10 mouse cellular contexts compared by ENCODE assay signal in genomic region chr9:118788869-118789281, GRCm38 (mm10).
DNase-seq lines count a peak whose midpoint lies in the region; ATAC-seq lines count a peak whose summit lies in the region.
"Had no signal": no experiment of that assay in that cellular context is flagged by ENCODE, and none has a peak within 500 bp of the region (broad histone marks: within the 10 kb centered on the region; RNA-seq: fewer than 3 reads in every experiment).

No protein-coding gene starts in this region.

- H3K36me3 ChIP-seq in forebrain, embryonic 14.5 days (ENCODE audit: control insufficient read depth, insufficient read depth, low read length): no peaks in the 10 kb centered on the region
- no peaks in the 10 kb centered on the region for H3K36me3 ChIP-seq in forebrain, embryonic 13.5 days (ENCODE audit: poor library complexity, severe bottlenecking)
- no peaks in the 10 kb centered on the region for H3K36me3 ChIP-seq in intestine, embryonic 15.5 days

- H3K4me2 ChIP-seq in forebrain, embryonic 14.5 days (ENCODE audit: low read length): no peak overlapping the region
- no peak overlapping the region for H3K4me2 ChIP-seq in forebrain, embryonic 13.5 days
- H3K4me2 ChIP-seq in intestine, embryonic 15.5 days (replicated peaks): no peak overlapping the region

- H3K4me3 ChIP-seq in forebrain, embryonic 14.5 days (ENCODE audit: low read depth, low read length): no peak overlapping the region
- H3K4me3 ChIP-seq in forebrain, embryonic 13.5 days: no peak overlapping the region
- no peak overlapping the region for H3K4me3 ChIP-seq in intestine, embryonic 15.5 days (replicated peaks)

- H3K9me3 ChIP-seq in forebrain, embryonic 14.5 days (replicated peaks; ENCODE audit: control insufficient read depth, low read length): no peaks in the 10 kb centered on the region
- H3K9me3 ChIP-seq in forebrain, embryonic 13.5 days (replicated peaks): no peaks in the 10 kb centered on the region
- H3K9me3 ChIP-seq in intestine, embryonic 15.5 days: no peaks in the 10 kb centered on the region

- ATAC-seq in forebrain, embryonic 14.5 days: no peak
- no peak for ATAC-seq in forebrain, embryonic 13.5 days
- ATAC-seq in intestine, embryonic 15.5 days: peak; percentile 66; the same call in 1 of the 2 replicates

- DNase-seq in forebrain, embryonic 14.5 days (ENCODE audit: low spot score): peak; percentile 43
- peak; percentile 49 for DNase-seq in lung, postnatal 10 days
- no peak for DNase-seq in lung, postnatal 36 days
- peak; percentile 41 for DNase-seq in right cerebral cortex, postnatal 25 days
- DNase-seq in cerebellum, postnatal 36 days: no peak
- no peak for DNase-seq in spleen, postnatal 14 days (ENCODE audit: low spot score in 2 of 2)
- DNase-seq: cerebellum, adult 18-20 months; heart, postnatal 14 days had no signal

- H3K9ac ChIP-seq in forebrain, embryonic 14.5 days (ENCODE audit: low read length): no peak overlapping the region
- H3K9ac ChIP-seq in forebrain, embryonic 13.5 days: no peak overlapping the region
- H3K9ac ChIP-seq in intestine, embryonic 15.5 days: no peak overlapping the region

- WGBS in forebrain, embryonic 14.5 days: 69% methylated on average over 10 of the region's 10 CpGs
- WGBS in forebrain, embryonic 13.5 days: 66% methylated on average over 10 of the region's 10 CpGs
- WGBS in intestine, embryonic 15.5 days: 34% methylated on average over 10 of the region's 10 CpGs

- H3K4me1 ChIP-seq in forebrain, embryonic 14.5 days (ENCODE audit: control insufficient read depth, insufficient read depth, low read length): peaks cover 6% of the 10 kb centered on the region; the same call in 1 of the 2 replicates
- H3K4me1 ChIP-seq in forebrain, embryonic 13.5 days: peaks cover 6% of the 10 kb centered on the region
- 0 out of 2 replicates have a peak, but pooled peaks cover 3% of the 10 kb centered on the region for H3K4me1 ChIP-seq in intestine, embryonic 15.5 days (replicated peaks)

- H3K27me3 ChIP-seq in forebrain, embryonic 14.5 days (replicated peaks; ENCODE audit: control insufficient read depth, insufficient read depth, low read length): no peaks in the 10 kb centered on the region
- H3K27me3 ChIP-seq in forebrain, embryonic 13.5 days: no peaks in the 10 kb centered on the region
- H3K27me3 ChIP-seq in intestine, embryonic 15.5 days (replicated peaks): no peaks in the 10 kb centered on the region

- H3K27ac ChIP-seq in forebrain, embryonic 14.5 days (ENCODE audit: low read depth, low read length): no peak overlapping the region
- H3K27ac ChIP-seq in forebrain, embryonic 13.5 days: no peak overlapping the region
- no peak overlapping the region for H3K27ac ChIP-seq in intestine, embryonic 15.5 days

Comparison
In these comparisons a context has a peak if more than half of its experiments do, and no peak if none do; other contexts are left out.
1. DNase-seq: peak in forebrain, embryonic 14.5 days (single experiment), lung, postnatal 10 days (single experiment) and right cerebral cortex, postnatal 25 days (single experiment); none in lung, postnatal 36 days (single experiment), cerebellum, postnatal 36 days (0 of 2) and spleen, postnatal 14 days (0 of 2).